Mouse (Mus musculus) kidney, adult 2 months (tissue): ENCODE measurements around the gene Gpr135. TPM values are rescaled to one million over a fixed set of nuclear protein-coding genes. Genes with fewer than 3 reads are reported as not detected.

Experiments used
- DNase-seq: peaks from one replicate; pipeline ENCODE4 v3.0.0; 2021
- H3K27ac ChIP-seq: fragments of 200-500 bp; 2 replicates; pipeline ENCODE4 v1.5.1; 2012; ENCODE audit warnings: low read depth, low read length, control low read depth, inconsistent platforms; ENCODE audit not compliant: insufficient read depth
- H3K27me3 ChIP-seq: fragments of 200-500 bp; replicated peaks from 2 replicates; pipeline ENCODE4 v1.6.1; 2012; ENCODE audit warnings: mild to moderate bottlenecking, moderate library complexity, low read length, inconsistent platforms; ENCODE audit not compliant: control insufficient read depth, insufficient read depth
- H3K36me3 ChIP-seq: fragments of 200-500 bp; 2 replicates; pipeline ENCODE4 v1.6.1; 2012; ENCODE audit warnings: mild to moderate bottlenecking, moderate library complexity, low read length, inconsistent platforms; ENCODE audit not compliant: control insufficient read depth, insufficient read depth
- H3K4me1 ChIP-seq: fragments of 200-500 bp; 2 replicates; pipeline ENCODE4 v1.6.1; 2011; ENCODE audit warnings: low read length; ENCODE audit not compliant: control insufficient read depth, insufficient read depth
- H3K4me3 ChIP-seq: fragments of 200-500 bp; 2 replicates; pipeline ENCODE4 v1.5.1; 2011; ENCODE audit warnings: mild to moderate bottlenecking, low read depth, low read length, control low read depth; ENCODE audit not compliant: insufficient read depth
- CTCF ChIP-seq: fragments of 200-500 bp; conservative IDR thresholded peaks from 2 replicates; pipeline ENCODE4 v1.5.1; 2011; ENCODE audit warnings: low read depth, mild to moderate bottlenecking, control low read depth, low read length, moderate library complexity, mixed read lengths; ENCODE audit not compliant: insufficient read depth, insufficient read length
- POLR2A ChIP-seq: fragments of 200-500 bp; IDR thresholded peaks from one replicate; pipeline ENCODE4 v1.6.1; 2011; ENCODE audit warnings: low read depth, low read length, control low read depth
- WGBS: fragments of 180-500 bp; shearing (Covaris S2); methylation state at CpG from one replicate; pipeline ENCODE4 v1.1.7; 2018; 5-methylcytosine and 5-hydroxymethylcytosine counted together
- polyA plus RNA-seq: library from polyadenylated mRNA; depleted of rRNA; stranded (reverse); fragments of >200 nt; gene quantifications from 2 replicates; pipeline ENCODE4 v1.2.3, GENCODE M21; 2012

The Gpr135 gene
- polyA plus RNA-seq, 1 experiment: 3.0 TPM

- 68% methylated on average over 9 of the region's 9 CpGs for WGBS
- Histone ChIP-seq H3K4me3 (no peak overlapping the region), H3K27me3 (no peaks in the 10 kb centered on the region), H3K27ac (no peak overlapping the region), H3K36me3 (no peaks in the 10 kb centered on the region), H3K4me1 (peaks cover 3% of the 10 kb centered on the region; the same call in 1 of the 2 replicates)
- DNase-seq: no peak
- TF ChIP-seq POLR2A (no peak), CTCF (no peak)
These were observed 12.3 kb upstream of the Gpr135 start for GRCm38 (mm10) chr12:72083265-72083664.

- H3K27ac ChIP-seq: peak overlapping the region; percentile 2; the same call in 1 of the 2 replicates
- TF ChIP-seq POLR2A (no peak), CTCF (no peak)
- peak overlapping the region; percentile 12 for H3K4me3 ChIP-seq
- no peaks in the 10 kb centered on the region for H3K27me3 ChIP-seq
- DNase-seq: peak; percentile 44
- H3K36me3 ChIP-seq: no peaks in the 10 kb centered on the region
- peaks cover 9% of the 10 kb centered on the region; the same call in 1 of the 2 replicates for H3K4me1 ChIP-seq
- 16% methylated on average over 18 of the region's 18 CpGs for WGBS
These were observed 11.4 kb upstream of the Gpr135 start for GRCm38 (mm10) chr12:72082370-72082769.

- no peaks in the 10 kb centered on the region for H3K27me3 ChIP-seq
- WGBS: 80% methylated on average over 3 of the region's 3 CpGs
- no peak for TF ChIP-seq POLR2A
- TF ChIP-seq CTCF: no peak
- no peak overlapping the region for H3K27ac ChIP-seq
- no peaks in the 10 kb centered on the region; the same call in 1 of the 2 replicates for H3K36me3 ChIP-seq
- no peak overlapping the region for H3K4me3 ChIP-seq
- peaks cover 9% of the 10 kb centered on the region; the same call in 1 of the 2 replicates for H3K4me1 ChIP-seq
- no peak for DNase-seq
These were observed 11.0 kb upstream of the Gpr135 start for GRCm38 (mm10) chr12:72081961-72082360.

GRCm38 (mm10) chr12:72078248-72078647 lies 7.3 kb upstream of the Gpr135 start:
- Histone ChIP-seq H3K4me3 (no peak overlapping the region), H3K27me3 (no peaks in the 10 kb centered on the region), H3K27ac (peak overlapping the region; percentile 66), H3K4me1 (peaks cover 9% of the 10 kb centered on the region; the same call in 1 of the 2 replicates), H3K36me3 (peaks cover 2% of the 10 kb centered on the region)
- no peak for TF ChIP-seq POLR2A
- DNase-seq: peak; percentile 69
- 47% methylated on average over 3 of the region's 3 CpGs for WGBS

- peak overlapping the region; percentile 51 for H3K4me3 ChIP-seq
- 0 out of 2 replicates have a peak, but pooled peaks cover 3% of the 10 kb centered on the region for H3K4me1 ChIP-seq
- TF ChIP-seq CTCF (no peak), POLR2A (no peak)
- H3K36me3 ChIP-seq: peaks cover under 1% of the 10 kb centered on the region; the same call in 1 of the 2 replicates
- WGBS: 20% methylated on average over 40 of the region's 40 CpGs
- no peak for DNase-seq
- H3K27me3 ChIP-seq: no peaks in the 10 kb centered on the region
- no peak overlapping the region for H3K27ac ChIP-seq
These were observed 1.1 kb downstream of the Gpr135 start for GRCm38 (mm10) chr12:72069626-72070326.

- TF ChIP-seq POLR2A: no peak
- TF ChIP-seq CTCF: no peak
- Histone ChIP-seq H3K36me3 (no peaks in the 10 kb centered on the region), H3K4me1 (no peaks in the 10 kb centered on the region), H3K27ac (no peak overlapping the region), H3K4me3 (no peak overlapping the region), H3K27me3 (no peaks in the 10 kb centered on the region; the same call in 1 of the 2 replicates)
- 83% methylated on average over 1 of the region's 1 CpGs for WGBS
- DNase-seq: no peak
These were observed 13.1 kb downstream of the Gpr135 start for GRCm38 (mm10) chr12:72057780-72058179.

- WGBS: 51% methylated on average over 6 of the region's 6 CpGs
- H3K4me3 ChIP-seq: no peak overlapping the region
These were observed 17.1 kb downstream of the Gpr135 start for GRCm38 (mm10) chr12:72053851-72054250.

More at GRCm38 (mm10) chr12:72053851-72054250, 17.1 kb downstream of the Gpr135 start:
- DNase-seq: no peak
- Histone ChIP-seq H3K27me3 (no peaks in the 10 kb centered on the region; the same call in 1 of the 2 replicates), H3K36me3 (no peaks in the 10 kb centered on the region), H3K4me1 (no peaks in the 10 kb centered on the region), H3K27ac (no peak overlapping the region)
- TF ChIP-seq POLR2A: no peak
- no peak for TF ChIP-seq CTCF
